In genomic region chr19:10316956-10317355, GRCm38 (mm10) we compare ENCODE assay signal across 27 mouse cellular contexts.
"Had no signal": no experiment of that assay in that cellular context is flagged by ENCODE, and none has a peak within 500 bp of the region (broad histone marks: within the 10 kb centered on the region; RNA-seq: fewer than 3 reads in every experiment).

No protein-coding gene starts in this region.

- H3K27ac ChIP-seq: gastrocnemius, adult 2 months; heart, embryonic 10.5 days; hindbrain, embryonic 10.5 days; hindbrain, embryonic 12.5 days; hindbrain, embryonic 14.5 days; intestine, embryonic 15.5 days; layer of hippocampus, adult 2 months; left cerebral cortex, adult 2 months; limb, embryonic 10.5 days; limb, embryonic 12.5 days; liver, embryonic 13.5 days; liver, embryonic 15.5 days had no signal

- H3K27me3 ChIP-seq: intestine, embryonic 15.5 days; limb, embryonic 12.5 days; liver, embryonic 13.5 days had no signal

- H3K4me3 ChIP-seq: gastrocnemius, adult 2 months; heart, embryonic 10.5 days; heart, embryonic 12.5 days; hindbrain, embryonic 10.5 days; hindbrain, embryonic 12.5 days; intestine, embryonic 15.5 days; layer of hippocampus, adult 2 months; left cerebral cortex, adult 2 months; limb, embryonic 10.5 days; limb, embryonic 12.5 days; liver, embryonic 13.5 days; liver, embryonic 15.5 days had no signal

- ATAC-seq: hindbrain, embryonic 16.5 days; inflammation-experienced regulatory T-cells, adult 6 months; intestine, embryonic 15.5 days; intestine, postnatal 0 days; liver, postnatal 0 days had no signal

- H3K4me1 ChIP-seq: heart, embryonic 10.5 days; heart, embryonic 12.5 days; hindbrain, embryonic 10.5 days; hindbrain, embryonic 12.5 days; intestine, embryonic 15.5 days; limb, embryonic 12.5 days; liver, embryonic 15.5 days had no signal

- DNase-seq: gastrocnemius, adult 2 months; gastrocnemius, postnatal 10 days; gastrocnemius, postnatal 25 days; heart, adult 18-20 months; heart, postnatal 10 days; heart, postnatal 4 days; kidney, adult 2 months; kidney, postnatal 14 days; kidney, postnatal 36 days; liver; liver, embryonic 13.5 days; liver, postnatal 0 days had no signal

- H3K9me3 ChIP-seq: heart, embryonic 10.5 days; heart, embryonic 12.5 days; hindbrain, embryonic 10.5 days; hindbrain, embryonic 12.5 days; intestine, embryonic 15.5 days; limb, embryonic 10.5 days; limb, embryonic 12.5 days; liver, embryonic 13.5 days; liver, embryonic 15.5 days had no signal

- H3K9ac ChIP-seq: heart, embryonic 12.5 days; hindbrain, embryonic 12.5 days; hindbrain, embryonic 14.5 days; intestine, embryonic 15.5 days; limb, embryonic 12.5 days; liver, embryonic 13.5 days; liver, embryonic 15.5 days; liver, postnatal 0 days had no signal

- H3K36me3 ChIP-seq: heart, embryonic 10.5 days; heart, embryonic 12.5 days; hindbrain, embryonic 10.5 days; hindbrain, embryonic 12.5 days; intestine, embryonic 15.5 days; limb, embryonic 10.5 days; limb, embryonic 12.5 days; liver, embryonic 13.5 days; liver, embryonic 15.5 days had no signal

- H3K4me2 ChIP-seq: heart, embryonic 12.5 days; hindbrain, embryonic 12.5 days; hindbrain, embryonic 14.5 days; intestine, embryonic 15.5 days; limb, embryonic 12.5 days; liver, embryonic 11.5 days; liver, embryonic 13.5 days; liver, embryonic 15.5 days had no signal
